Mouse (Mus musculus) ovary, postnatal 14 days (tissue): Measurements from ENCODE around the gene Tmem62.
A peak's percentile ranks its signal among the peaks of the same experiment; 100 is the strongest.
"Not testable (repeated sequence)": the region's sequence is repeated elsewhere in the genome, so short reads cannot be mapped to it uniquely, and the experiment has no call there.

Experiments used
- DNase-seq: peaks from one replicate; pipeline ENCODE4 v3.0.0; 2022; ENCODE audit warnings: low spot score

The Tmem62 gene

GRCm38 (mm10) chr2:120996607-120997006 is 19.8 kb downstream of the Tmem62 start:
- DNase-seq = not testable (repeated sequence)

- no peak for DNase-seq
Observed at GRCm38 (mm10) chr2:120998863-120999262, 22.0 kb downstream of the Tmem62 start.

GRCm38 (mm10) chr2:121003586-121003985 is 26.8 kb downstream of the Tmem62 start:
- DNase-seq = no peak

- DNase-seq = no peak
Observed at GRCm38 (mm10) chr2:121004018-121004811, 27.4 kb downstream of the Tmem62 start.

- DNase-seq = no peak
Observed at GRCm38 (mm10) chr2:121006986-121007385, 30.2 kb downstream of the Tmem62 start.

- peak; percentile 93 for DNase-seq
Observed at GRCm38 (mm10) chr2:121007925-121008663, 31.3 kb downstream of the Tmem62 start, which contains the start of gene Ccndbp1. Gene Ccndbp1 (plus strand): TSS chr2:121008403.

GRCm38 (mm10) chr2:121008664-121009007 is 31.8 kb downstream of the Tmem62 start:
- DNase-seq = no peak

GRCm38 (mm10) chr2:121009071-121009677 is 32.4 kb downstream of the Tmem62 start:
- no peak for DNase-seq

GRCm38 (mm10) chr2:121012676-121013075 is 35.9 kb downstream of the Tmem62 start:
- no peak for DNase-seq

- DNase-seq = no peak
Observed at GRCm38 (mm10) chr2:121015507-121015906, 38.7 kb downstream of the Tmem62 start.

- DNase-seq = no peak
Observed at GRCm38 (mm10) chr2:121016226-121016625, 39.4 kb downstream of the Tmem62 start.

- DNase-seq = no peak
Observed at GRCm38 (mm10) chr2:121017151-121017550, 40.3 kb downstream of the Tmem62 start.

GRCm38 (mm10) chr2:121022918-121023317 is 46.1 kb downstream of the Tmem62 start:
- DNase-seq = no peak

- no peak for DNase-seq
Observed at GRCm38 (mm10) chr2:121036733-121037341, 60.0 kb downstream of the Tmem62 start, which contains the start of gene Epb42. Gene Epb42 (minus strand): TSS chr2:121037072.

GRCm38 (mm10) chr2:121038851-121039250 is 62.0 kb downstream of the Tmem62 start:
- not testable (repeated sequence) for DNase-seq

GRCm38 (mm10) chr2:121039382-121039781 is 62.6 kb downstream of the Tmem62 start:
- DNase-seq = no peak

GRCm38 (mm10) chr2:121041098-121041497 is 64.3 kb downstream of the Tmem62 start:
- DNase-seq = peak; percentile 11

GRCm38 (mm10) chr2:121045653-121046052 is 68.8 kb downstream of the Tmem62 start:
- DNase-seq = no peak

- no peak for DNase-seq
Observed at GRCm38 (mm10) chr2:121052176-121052575, 75.4 kb downstream of the Tmem62 start.

GRCm38 (mm10) chr2:121054060-121054459 is 77.2 kb downstream of the Tmem62 start:
- DNase-seq = no peak

- DNase-seq = no peak
Observed at GRCm38 (mm10) chr2:121055915-121056314, 79.1 kb downstream of the Tmem62 start.
